In the genomic region with DNA sequence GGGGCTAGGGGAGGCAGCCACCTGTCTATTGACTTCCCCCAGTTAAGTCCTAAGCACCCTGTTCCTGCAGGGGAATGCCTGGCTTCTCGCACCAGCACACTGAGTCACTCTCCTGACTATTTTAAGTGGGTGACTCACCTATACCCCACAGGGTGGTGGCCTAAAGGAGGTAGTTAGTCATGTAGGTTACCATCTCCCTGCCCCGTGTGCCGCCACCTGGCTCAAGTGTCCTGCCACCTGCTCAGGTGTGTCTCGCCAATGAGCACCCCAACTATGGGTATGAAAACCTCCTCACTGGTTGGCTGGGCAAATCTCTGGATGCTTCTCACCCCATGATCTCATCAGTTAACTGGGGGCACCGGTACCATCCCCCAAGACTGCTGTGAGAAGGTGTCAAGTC, we compare ENCODE assay signal across 14 mouse cellular contexts.
"Had no signal": no experiment of that assay in that cellular context is flagged by ENCODE, and none has a peak within 500 bp of the region (broad histone marks: within the 10 kb centered on the region; RNA-seq: fewer than 3 reads in every experiment).

No protein-coding gene starts in this region.

- H3K4me1 ChIP-seq: kidney, embryonic 15.5 days; limb, embryonic 15.5 days; liver, embryonic 12.5 days; midbrain, embryonic 12.5 days; neural tube, embryonic 13.5 days had no signal

- H3K4me3 ChIP-seq: kidney, embryonic 15.5 days; limb, embryonic 15.5 days; liver, embryonic 12.5 days; midbrain, embryonic 12.5 days; neural tube, embryonic 13.5 days had no signal

- H3K36me3 ChIP-seq: kidney, embryonic 15.5 days; limb, embryonic 15.5 days; liver, embryonic 12.5 days; midbrain, embryonic 12.5 days; neural tube, embryonic 13.5 days had no signal

- H3K9ac ChIP-seq: kidney, embryonic 15.5 days; limb, embryonic 15.5 days; liver, embryonic 12.5 days; lung, embryonic 14.5 days; midbrain, embryonic 12.5 days; neural tube, embryonic 13.5 days had no signal

- H3K4me2 ChIP-seq: kidney, embryonic 15.5 days; limb, embryonic 15.5 days; liver, embryonic 12.5 days; lung, embryonic 14.5 days; midbrain, embryonic 12.5 days; neural tube, embryonic 13.5 days had no signal

- ATAC-seq: liver, embryonic 12.5 days; midbrain, embryonic 16.5 days had no signal

- H3K9me3 ChIP-seq: kidney, embryonic 15.5 days; limb, embryonic 15.5 days had no signal

- H3K27ac ChIP-seq: kidney, embryonic 15.5 days; limb, embryonic 15.5 days; liver, embryonic 12.5 days; midbrain, embryonic 12.5 days; neural tube, embryonic 13.5 days; stomach, postnatal 0 days had no signal

- DNase-seq: kidney, postnatal 14 days; lung, embryonic 14.5 days; lung, postnatal 10 days; lung, postnatal 4 days; right cerebral cortex, adult 18-20 months; thymus, adult 2 months; thymus, postnatal 25 days had no signal

- H3K27me3 ChIP-seq: kidney, embryonic 15.5 days; limb, embryonic 15.5 days; liver, embryonic 12.5 days; midbrain, embryonic 12.5 days; neural tube, embryonic 13.5 days had no signal
